Mouse (Mus musculus) stomach, postnatal 0 days (tissue): Measurements from ENCODE around the gene Rabgap1l.

Source experiments
- CTCF ChIP-seq: IDR thresholded peaks from 2 replicates; pipeline ENCODE4 v1.5.1; 2016; ENCODE audit warnings: antibody characterized with exemption, low read depth, mild to moderate bottlenecking, moderate library complexity
- EP300 ChIP-seq: optimal IDR thresholded peaks from 2 replicates; pipeline ENCODE3; 2016; ENCODE audit warnings: antibody characterized with exemption

DNA sequence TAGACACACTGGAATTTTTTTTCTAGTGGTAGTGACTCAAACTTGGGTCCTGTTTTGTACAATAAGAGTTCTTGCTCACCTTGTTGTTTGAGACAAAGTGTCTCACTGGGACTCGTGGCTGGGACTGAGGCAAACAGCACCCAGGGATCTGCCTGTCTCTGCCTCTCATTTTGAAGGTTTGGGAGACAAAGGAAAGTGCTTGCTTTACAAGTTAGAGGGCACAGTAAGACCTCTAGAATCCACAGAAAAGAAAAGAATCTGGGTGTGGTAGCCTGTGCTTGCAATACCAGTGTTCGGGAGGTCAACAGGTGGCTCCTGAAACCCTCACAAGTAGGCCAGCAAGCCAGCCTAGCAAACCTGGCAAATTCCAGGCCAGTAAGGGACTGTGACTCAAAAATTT, 58.3 kb downstream of the Rabgap1l start:
- TF ChIP-seq CTCF = no peak
- TF ChIP-seq EP300 = no peak
